Mouse (Mus musculus): Measurements from ENCODE around the gene Itgb6.
A peak's percentile ranks its signal among the peaks of the same experiment; 100 is the strongest.

DNA sequence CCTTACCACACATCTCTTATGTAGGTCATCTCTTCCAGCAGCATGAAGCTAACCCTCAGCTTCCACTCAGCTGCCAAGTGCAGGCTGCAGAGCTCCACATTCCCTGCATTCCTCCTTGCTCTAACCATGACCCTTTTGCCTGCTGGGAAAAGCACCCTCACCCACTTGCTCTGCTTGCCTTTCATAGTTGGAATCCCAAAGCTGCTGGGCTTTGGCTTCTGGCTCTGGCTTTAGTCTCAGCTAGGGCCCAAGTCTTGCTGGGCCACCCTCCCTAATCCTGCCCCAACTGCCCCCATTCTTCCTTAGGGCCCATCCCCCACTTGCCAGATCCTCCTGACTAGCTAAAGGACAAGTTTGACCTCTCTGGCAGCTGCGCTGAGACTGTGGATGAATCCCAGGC, 24.3 kb downstream of the Itgb6 start:
- TF ChIP-seq CTCF (IDR thresholded peaks at IDR 0.05; ENCODE audit: low read depth), result no peak
- 0 out of 2 replicates have a peak, but pooled peaks have one; percentile 47 for TF ChIP-seq EP300 (IDR thresholded peaks at IDR 0.05; ENCODE audit: low read depth)
